Mouse (Mus musculus) olfactory bulb, adult 2 months (tissue): ENCODE data around the gene Metrn.

ENCODE experiments used
- CTCF ChIP-seq: fragments of 200-500 bp; IDR thresholded peaks from 2 replicates; pipeline ENCODE4 v1.5.1; 2012; ENCODE audit warnings: low read depth, mild to moderate bottlenecking, low read length, moderate library complexity; ENCODE audit not compliant: insufficient read depth
- POLR2A ChIP-seq: fragments of 200-500 bp; IDR thresholded peaks from 2 replicates; pipeline ENCODE4 v1.6.1; 2012; ENCODE audit warnings: mild to moderate bottlenecking, low read depth, low read length, moderate library complexity; ENCODE audit not compliant: insufficient read depth

- TF ChIP-seq CTCF (no peak), POLR2A (no peak)
These were observed 35.4 kb downstream of the Metrn start for GRCm38 (mm10) chr17:25761561-25761970.
